Mouse (Mus musculus) thymus, adult 2 months (tissue): ENCODE results near the gene Gm5617.

Experiments used
- CTCF ChIP-seq: fragments of 200-500 bp; IDR thresholded peaks from 2 replicates; pipeline ENCODE4 v1.5.1; 2012; ENCODE audit warnings: mild to moderate bottlenecking, control low read depth, low read length, moderate library complexity, borderline replicate concordance; ENCODE audit not compliant: control insufficient read depth, poor library complexity, insufficient read depth; ENCODE audit errors: extremely low read depth
- POLR2A ChIP-seq: fragments of 200-500 bp; IDR thresholded peaks from 2 replicates; pipeline ENCODE4 v1.6.1; 2012; ENCODE audit warnings: mild to moderate bottlenecking, low read length, control low read depth, moderate library complexity; ENCODE audit not compliant: control insufficient read depth, poor library complexity, insufficient read depth; ENCODE audit errors: extremely low read depth

DNA sequence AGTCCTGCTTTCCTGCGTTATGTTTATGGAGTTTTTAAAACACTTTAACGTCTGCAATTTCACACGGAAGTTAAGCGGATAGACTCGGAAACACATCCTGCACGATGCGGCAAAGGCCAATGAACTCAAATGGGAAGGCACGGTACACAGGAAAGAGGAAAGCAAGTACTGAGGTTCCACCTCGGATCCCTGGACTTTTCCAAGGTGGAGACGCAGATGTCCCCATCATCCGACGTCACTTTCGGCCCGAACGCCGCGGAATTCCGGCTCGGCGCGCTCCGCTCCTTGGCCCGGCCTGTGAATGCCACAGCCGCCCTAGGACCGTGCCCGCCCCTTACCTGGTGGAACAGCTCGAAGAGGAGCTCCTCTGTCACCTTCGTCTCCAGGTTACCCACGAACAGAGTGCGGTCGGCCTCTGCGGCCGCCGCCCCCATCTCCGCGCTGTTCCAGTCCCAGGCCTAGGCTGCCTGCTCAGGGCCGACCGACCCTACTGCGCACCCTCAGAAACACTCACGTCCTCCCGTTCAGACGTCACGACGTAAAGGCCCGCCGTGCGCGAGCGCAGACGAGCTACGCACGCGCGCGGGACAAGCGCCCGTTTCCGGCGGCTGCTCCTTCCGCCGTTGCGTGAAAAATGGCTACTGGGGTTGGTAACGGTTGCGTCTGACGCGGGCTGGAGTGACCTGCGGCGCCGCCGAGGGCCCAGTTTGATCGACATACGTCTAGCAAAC is at the start of gene Gm5617, which contains the start of gene Rbm7:
- TF ChIP-seq CTCF (0 out of 2 replicates have a peak, but pooled peaks have one; percentile 8), POLR2A (peak; percentile 96)
